Mouse (Mus musculus): ENCODE results near the gene Tmem95. TPM values are rescaled to one million over a fixed set of nuclear protein-coding genes. Genes with fewer than 3 reads are reported as not detected.
A peak's percentile ranks its signal among the peaks of the same experiment; 100 is the strongest.
"Not testable (repeated sequence)": the region's sequence is repeated elsewhere in the genome, so short reads cannot be mapped to it uniquely, and the experiment has no call there.

Gene Tmem95
- total RNA-seq, 1 experiment from 2014 or later, result not detected

GRCm38 (mm10) chr11:69883527-69884151 lies 5.8 kb upstream of the Tmem95 start:
- ATAC-seq (ENCODE audit: extremely low read depth, insufficient number of reproducible peaks, low FRiP score, poor library complexity, severe bottlenecking), result no peak

DNA sequence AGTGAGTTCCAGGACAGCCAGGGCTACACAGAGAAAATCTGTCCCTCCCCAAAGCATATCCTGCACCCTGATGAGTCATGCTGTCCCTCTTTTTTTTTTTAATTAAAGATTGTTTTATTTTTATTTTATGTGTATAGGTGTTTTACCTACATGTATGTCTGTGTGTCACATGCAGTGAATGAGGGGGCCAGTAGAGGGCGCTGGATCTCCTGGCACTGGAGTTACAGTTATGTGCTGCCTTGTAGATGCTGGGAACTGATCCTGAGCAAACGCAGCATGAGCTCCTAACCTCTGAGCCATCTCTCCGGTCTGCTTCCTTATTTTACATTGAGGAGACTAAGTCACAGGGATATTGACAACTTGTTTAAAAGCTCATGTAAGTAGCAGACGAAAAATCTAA lies 5.2 kb upstream of the Tmem95 start:
- ATAC-seq (ENCODE audit: extremely low read depth, insufficient number of reproducible peaks, low FRiP score, poor library complexity, severe bottlenecking), result no peak

GRCm38 (mm10) chr11:69881787-69882670 lies 4.2 kb upstream of the Tmem95 start:
- no peak for ATAC-seq (ENCODE audit: extremely low read depth, insufficient number of reproducible peaks, low FRiP score, poor library complexity, severe bottlenecking)

GRCm38 (mm10) chr11:69880853-69881603 lies 3.2 kb upstream of the Tmem95 start, which contains the start of gene Kctd11:
Kctd11 (minus strand) TSS chr11:69881406.
- peak; percentile 80 for ATAC-seq (ENCODE audit: extremely low read depth, insufficient number of reproducible peaks, low FRiP score, poor library complexity, severe bottlenecking)

- peak; percentile 35; the same call in 1 of the 2 replicates for ATAC-seq (ENCODE audit: extremely low read depth, insufficient number of reproducible peaks, low FRiP score, poor library complexity, severe bottlenecking)
These were observed 2.7 kb upstream of the Tmem95 start for GRCm38 (mm10) chr11:69880506-69880852.

GRCm38 (mm10) chr11:69879711-69880110 lies 1.9 kb upstream of the Tmem95 start:
- no peak for ATAC-seq (ENCODE audit: extremely low read depth, insufficient number of reproducible peaks, low FRiP score, poor library complexity, severe bottlenecking)

DNA sequence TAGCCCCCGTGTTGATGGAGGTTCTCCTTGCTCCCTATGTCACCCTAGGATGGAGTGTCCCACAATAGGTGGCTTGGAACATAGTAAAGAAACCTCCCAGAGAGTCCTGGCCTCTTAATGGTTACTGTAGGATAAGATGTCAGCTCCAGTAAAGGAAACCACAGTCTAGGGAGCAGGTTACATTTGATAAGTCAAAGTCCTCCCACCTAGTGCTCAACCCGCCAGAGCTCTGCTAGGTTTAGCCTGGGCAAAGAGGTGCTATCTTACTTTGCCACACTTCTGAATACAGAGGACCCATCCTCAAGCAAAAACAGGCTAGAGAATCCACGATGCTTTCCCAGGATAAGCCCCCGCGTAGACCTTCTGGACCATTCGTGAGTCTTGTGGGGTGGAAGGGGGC lies 1.1 kb upstream of the Tmem95 start:
- no peak for ATAC-seq (ENCODE audit: extremely low read depth, insufficient number of reproducible peaks, low FRiP score, poor library complexity, severe bottlenecking)

- ATAC-seq (ENCODE audit: extremely low read depth, insufficient number of reproducible peaks, low FRiP score, poor library complexity, severe bottlenecking), result no peak
These were observed 581 bp upstream of the Tmem95 start for GRCm38 (mm10) chr11:69878399-69878798.

DNA sequence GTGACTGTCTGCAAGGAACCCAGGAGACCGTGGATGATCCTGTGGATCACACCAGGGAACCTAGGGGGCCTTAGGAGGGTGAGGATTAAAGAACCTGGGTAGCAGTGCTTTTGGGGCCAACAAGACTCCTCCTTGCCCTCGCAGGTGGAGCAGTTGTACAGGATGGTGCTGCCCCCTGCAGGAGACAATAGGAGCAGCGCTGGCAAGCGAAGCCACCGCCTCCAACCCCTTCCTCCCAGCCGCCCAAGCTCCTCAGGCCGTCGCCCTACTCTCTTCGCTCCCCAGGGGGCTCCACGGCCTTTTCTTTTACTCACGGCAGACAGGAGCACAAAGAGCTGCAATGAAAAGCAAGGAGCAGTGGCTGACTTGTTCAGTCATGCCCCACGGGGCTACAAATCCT lies 951 bp downstream of the Tmem95 start:
- peak; percentile 58 for ATAC-seq (ENCODE audit: extremely low read depth, insufficient number of reproducible peaks, low FRiP score, poor library complexity, severe bottlenecking)

GRCm38 (mm10) chr11:69876186-69876585 lies 1.6 kb downstream of the Tmem95 start:
- no peak for ATAC-seq (ENCODE audit: extremely low read depth, insufficient number of reproducible peaks, low FRiP score, poor library complexity, severe bottlenecking)

DNA sequence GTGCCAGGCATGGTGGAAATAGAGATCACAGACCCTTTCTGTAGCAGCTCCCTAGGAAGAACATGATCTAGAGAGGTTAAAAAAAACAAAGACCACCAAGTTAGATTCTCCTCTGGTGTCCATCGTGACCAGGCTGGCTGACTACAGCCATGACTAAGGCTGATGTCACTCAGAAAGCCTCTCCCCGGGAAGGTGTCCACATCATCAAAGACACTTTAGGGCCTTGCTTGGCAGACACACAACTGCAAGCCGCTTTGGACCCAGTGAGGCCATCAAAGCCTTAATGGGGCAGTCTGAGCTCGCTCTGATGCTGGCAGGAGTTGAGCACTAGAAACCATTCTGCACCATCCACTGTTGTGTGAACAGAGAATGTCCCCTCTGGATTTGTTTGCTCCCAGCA lies 5.4 kb downstream of the Tmem95 start:
- ATAC-seq (ENCODE audit: extremely low read depth, insufficient number of reproducible peaks, low FRiP score, poor library complexity, severe bottlenecking), result no peak

DNA sequence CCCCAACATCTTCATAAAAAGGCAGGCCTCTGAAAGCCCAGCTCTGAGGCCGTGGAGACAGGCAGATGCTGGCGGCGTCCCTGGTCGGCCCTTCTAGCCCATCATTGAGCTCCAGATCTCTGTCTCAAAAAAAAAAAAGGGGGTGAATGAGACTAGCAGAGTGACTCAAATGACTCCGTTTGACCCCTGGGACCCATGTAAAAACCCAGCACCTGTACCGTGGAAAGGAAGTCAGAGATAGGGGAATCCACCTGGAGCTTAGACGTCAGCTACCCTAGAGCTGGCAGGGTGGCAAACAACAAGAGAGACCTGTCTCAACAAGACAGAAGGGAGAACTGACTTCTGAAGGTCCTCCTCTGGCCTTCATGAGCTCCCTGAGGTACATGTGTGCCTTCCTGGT lies 6.0 kb downstream of the Tmem95 start:
- ATAC-seq (ENCODE audit: extremely low read depth, insufficient number of reproducible peaks, low FRiP score, poor library complexity, severe bottlenecking), result no peak

DNA sequence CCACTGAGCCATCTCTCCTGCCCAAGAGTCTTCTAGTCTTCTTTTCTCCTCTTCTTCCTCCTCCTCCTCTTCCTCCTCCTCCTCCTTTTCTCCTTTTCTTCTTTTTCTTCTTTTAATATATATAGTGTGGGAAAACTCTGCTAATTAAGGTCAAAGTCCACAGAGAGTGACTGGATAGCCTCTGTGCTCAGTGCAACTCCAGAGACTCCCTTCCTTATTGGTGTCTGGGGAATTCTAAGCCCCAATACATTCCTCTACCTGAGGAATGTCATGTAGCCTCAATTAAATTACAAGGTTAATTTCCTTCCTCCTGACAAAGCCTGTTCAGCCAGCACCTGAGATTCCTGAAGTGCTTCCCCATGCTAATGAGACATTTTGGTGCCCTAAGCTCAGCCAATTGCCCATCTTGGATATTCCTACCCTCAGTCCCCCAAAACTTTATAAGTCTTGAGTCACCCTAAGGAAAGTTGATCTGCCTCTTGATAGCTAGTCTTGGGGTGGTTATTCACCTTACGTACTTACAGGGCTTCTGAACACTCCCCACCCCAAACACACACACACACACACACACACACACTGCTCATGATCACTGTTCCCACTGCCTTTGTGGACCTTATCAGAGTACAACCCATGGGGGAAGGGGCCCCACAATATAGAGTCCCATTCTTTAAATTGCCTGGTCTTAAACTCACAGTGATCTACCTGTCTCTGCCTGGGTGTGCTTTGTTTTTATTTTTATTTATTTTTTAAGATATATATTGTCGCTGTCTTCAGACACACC lies 7.3 kb downstream of the Tmem95 start:
- ATAC-seq (ENCODE audit: extremely low read depth, insufficient number of reproducible peaks, low FRiP score, poor library complexity, severe bottlenecking), result no peak

- no peak for ATAC-seq (ENCODE audit: extremely low read depth, insufficient number of reproducible peaks, low FRiP score, poor library complexity, severe bottlenecking)
These were observed 10.5 kb downstream of the Tmem95 start for GRCm38 (mm10) chr11:69867335-69867734.

DNA sequence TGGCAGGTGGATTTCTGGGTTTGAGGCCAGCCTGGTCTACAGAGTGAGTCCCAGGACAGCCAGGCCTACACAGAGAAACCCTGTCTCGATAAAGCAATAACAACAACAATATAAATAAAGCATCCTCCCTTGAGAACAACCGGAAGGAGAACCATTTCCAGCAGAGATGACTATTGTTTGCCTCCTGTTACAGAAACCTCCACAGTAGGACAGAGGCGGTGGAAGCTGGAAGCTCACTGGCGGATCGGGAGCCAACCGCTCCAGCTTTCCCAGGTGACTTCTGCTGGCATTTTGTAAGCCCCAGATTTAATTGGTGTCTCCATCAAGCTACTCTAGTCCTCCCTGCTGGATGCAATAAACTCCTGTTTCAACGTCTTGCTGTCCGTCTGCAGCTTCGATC lies 12.3 kb downstream of the Tmem95 start:
- no peak for ATAC-seq (ENCODE audit: extremely low read depth, insufficient number of reproducible peaks, low FRiP score, poor library complexity, severe bottlenecking)

GRCm38 (mm10) chr11:69864138-69864860 lies 13.5 kb downstream of the Tmem95 start:
- ATAC-seq (ENCODE audit: extremely low read depth, insufficient number of reproducible peaks, low FRiP score, poor library complexity, severe bottlenecking), result no peak

GRCm38 (mm10) chr11:69863729-69864128 lies 14.1 kb downstream of the Tmem95 start:
- ATAC-seq (ENCODE audit: extremely low read depth, insufficient number of reproducible peaks, low FRiP score, poor library complexity, severe bottlenecking), result not testable (repeated sequence)
